Mouse (Mus musculus) erythroblast, embryonic 14.5 days (primary cell): Measurements from ENCODE around the gene Epb41l1. TPM values are rescaled to one million over a fixed set of nuclear protein-coding genes. Genes with fewer than 3 reads are reported as not detected.

ENCODE experiments used
- H3K27me3 ChIP-seq: 2 replicates; pipeline ENCODE4 v1.6.1; 2012; ENCODE audit warnings: inconsistent platforms; ENCODE audit not compliant: control insufficient read depth
- H3K36me3 ChIP-seq: 2 replicates; pipeline ENCODE4 v1.6.1; 2012; ENCODE audit warnings: mild to moderate bottlenecking, inconsistent platforms; ENCODE audit not compliant: control insufficient read depth
- H3K4me1 ChIP-seq: 2 replicates; pipeline ENCODE4 v1.6.1; 2012; ENCODE audit warnings: inconsistent platforms; ENCODE audit not compliant: control insufficient read depth
- H3K4me3 ChIP-seq: replicated peaks from 2 replicates; pipeline ENCODE3; 2012; ENCODE audit warnings: moderate library complexity, mild to moderate bottlenecking, inconsistent platforms
- H3K9me3 ChIP-seq: 2 replicates; pipeline ENCODE4 v1.6.1; 2012; ENCODE audit warnings: low read length, inconsistent platforms, mixed read lengths; ENCODE audit not compliant: control insufficient read depth
- GATA1 ChIP-seq: IDR thresholded peaks from 2 replicates; pipeline ENCODE4 v1.6.1; 2012; ENCODE audit warnings: low read length, inconsistent platforms, mixed read lengths
- TAL1 ChIP-seq: IDR thresholded peaks from 3 replicates; pipeline ENCODE4 v1.6.1; 2012; ENCODE audit warnings: low read length, inconsistent platforms, mixed read lengths
- polyA plus RNA-seq: library from polyadenylated mRNA; stranded (reverse); fragments of >175 nt; gene quantifications from 2 replicates; pipeline ENCODE4 v1.2.3, GENCODE M21; 2012

Epb41l1 gene
- polyA plus RNA-seq, 1 experiment = 0.39 TPM

GRCm38 (mm10) chr2:156432086-156432485 is 11.4 kb downstream of the Epb41l1 start:
- Histone ChIP-seq H3K36me3 (no peaks in the 10 kb centered on the region), H3K9me3 (no peaks in the 10 kb centered on the region), H3K4me3 (no peak overlapping the region), H3K27me3 (no peaks in the 10 kb centered on the region), H3K4me1 (no peaks in the 10 kb centered on the region)
- TF ChIP-seq TAL1 = no peak
- no peak for TF ChIP-seq GATA1

- Histone ChIP-seq H3K36me3 (no peaks in the 10 kb centered on the region), H3K9me3 (no peaks in the 10 kb centered on the region), H3K4me1 (no peaks in the 10 kb centered on the region), H3K27me3 (no peaks in the 10 kb centered on the region), H3K4me3 (no peak overlapping the region)
- TF ChIP-seq GATA1 (no peak), TAL1 (no peak)
Observed at GRCm38 (mm10) chr2:156432874-156433868, 12.5 kb downstream of the Epb41l1 start.

GRCm38 (mm10) chr2:156437637-156438036 is 16.9 kb downstream of the Epb41l1 start:
- TF ChIP-seq GATA1 = no peak
- H3K27me3 ChIP-seq = no peaks in the 10 kb centered on the region

GRCm38 (mm10) chr2:156439666-156440462 is 19.2 kb downstream of the Epb41l1 start:
- H3K4me1 ChIP-seq = no peaks in the 10 kb centered on the region
- no peaks in the 10 kb centered on the region for H3K27me3 ChIP-seq
- no peak for TF ChIP-seq GATA1
- TF ChIP-seq TAL1 = no peak
- H3K9me3 ChIP-seq = no peaks in the 10 kb centered on the region
- no peaks in the 10 kb centered on the region; the same call in 1 of the 2 replicates for H3K36me3 ChIP-seq
- no peak overlapping the region for H3K4me3 ChIP-seq

More at GRCm38 (mm10) chr2:156437637-156438036, 16.9 kb downstream of the Epb41l1 start:
- no peak overlapping the region for H3K4me3 ChIP-seq
- no peaks in the 10 kb centered on the region for H3K9me3 ChIP-seq
- H3K36me3 ChIP-seq = no peaks in the 10 kb centered on the region
- no peaks in the 10 kb centered on the region for H3K4me1 ChIP-seq

GRCm38 (mm10) chr2:156441909-156442308 is 21.2 kb downstream of the Epb41l1 start:
- no peaks in the 10 kb centered on the region for H3K4me1 ChIP-seq
- no peak overlapping the region for H3K4me3 ChIP-seq
- peaks cover 2% of the 10 kb centered on the region; the same call in 1 of the 2 replicates for H3K36me3 ChIP-seq
- no peak for TF ChIP-seq TAL1
- no peak for TF ChIP-seq GATA1
- H3K27me3 ChIP-seq = no peaks in the 10 kb centered on the region
- 0 out of 2 replicates have a peak, but pooled peaks cover 2% of the 10 kb centered on the region for H3K9me3 ChIP-seq

GRCm38 (mm10) chr2:156443323-156443722 is 22.6 kb downstream of the Epb41l1 start:
- no peaks in the 10 kb centered on the region for H3K27me3 ChIP-seq

GRCm38 (mm10) chr2:156446489-156447035 is 25.9 kb downstream of the Epb41l1 start:
- TF ChIP-seq GATA1 (no peak), TAL1 (no peak)
- Histone ChIP-seq H3K4me1 (no peaks in the 10 kb centered on the region), H3K9me3 (0 out of 2 replicates have a peak, but pooled peaks cover 2% of the 10 kb centered on the region), H3K27me3 (no peaks in the 10 kb centered on the region), H3K4me3 (no peak overlapping the region), H3K36me3 (peaks cover 2% of the 10 kb centered on the region; the same call in 1 of the 2 replicates)

More at GRCm38 (mm10) chr2:156443323-156443722, 22.6 kb downstream of the Epb41l1 start:
- no peak for TF ChIP-seq GATA1
- TF ChIP-seq TAL1 = no peak
- no peak overlapping the region for H3K4me3 ChIP-seq
- H3K36me3 ChIP-seq = peaks cover 2% of the 10 kb centered on the region; the same call in 1 of the 2 replicates
- 0 out of 2 replicates have a peak, but pooled peaks cover 2% of the 10 kb centered on the region for H3K9me3 ChIP-seq
- no peaks in the 10 kb centered on the region for H3K4me1 ChIP-seq

GRCm38 (mm10) chr2:156447413-156448295 is 26.9 kb downstream of the Epb41l1 start:
- peaks cover 2% of the 10 kb centered on the region; the same call in 1 of the 2 replicates for H3K36me3 ChIP-seq
- no peaks in the 10 kb centered on the region for H3K4me1 ChIP-seq
- no peaks in the 10 kb centered on the region for H3K27me3 ChIP-seq
- TF ChIP-seq GATA1 = no peak
- TF ChIP-seq TAL1 = no peak
- H3K4me3 ChIP-seq = no peak overlapping the region
- 0 out of 2 replicates have a peak, but pooled peaks cover 2% of the 10 kb centered on the region for H3K9me3 ChIP-seq
